Mouse (Mus musculus) liver, adult 2 months (tissue): ENCODE data around the gene Ccdc184.

Source experiments
- CTCF ChIP-seq: fragments of 200-500 bp; IDR thresholded peaks from 2 replicates; pipeline ENCODE4 v1.5.1; 2011; ENCODE audit warnings: low read depth, low read length, control low read depth
- POLR2A ChIP-seq: fragments of 200-500 bp; IDR thresholded peaks from 2 replicates; pipeline ENCODE4 v1.6.1; 2011; ENCODE audit warnings: low read length, control low read depth; ENCODE audit not compliant: insufficient read depth; ENCODE audit errors: extremely low read depth

DNA sequence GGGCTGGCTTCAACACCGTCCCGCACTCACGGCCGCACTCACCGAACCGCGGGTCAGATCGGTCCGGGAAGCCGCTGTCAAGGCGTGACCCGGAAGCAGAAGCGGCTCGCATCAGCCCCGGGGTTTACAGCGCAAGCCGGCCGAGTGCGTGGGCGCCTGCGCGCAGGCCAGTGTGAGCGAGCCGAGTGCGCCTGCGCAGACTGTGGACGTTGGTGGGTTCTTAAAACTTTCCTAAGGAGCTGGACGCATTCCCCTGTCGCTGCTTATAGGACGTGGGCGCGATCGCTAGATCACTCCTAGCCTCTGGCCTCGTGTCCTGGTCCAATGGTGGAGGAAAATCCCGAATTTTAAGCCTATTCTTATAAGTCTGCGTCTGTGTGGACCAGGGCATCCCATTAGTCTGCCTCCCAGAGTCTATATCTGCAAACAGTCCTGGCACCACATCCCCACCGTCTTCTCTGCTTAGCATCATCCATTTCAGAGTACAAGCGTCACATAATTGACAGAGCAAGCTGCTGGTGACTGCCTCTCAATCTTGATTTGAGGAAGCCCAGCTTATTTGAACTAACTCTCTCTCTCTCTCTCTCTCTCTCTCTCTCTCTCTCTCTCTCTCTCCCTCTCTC is 21.3 kb upstream of the Ccdc184 start:
- TF ChIP-seq POLR2A, result peak; percentile 66; the same call in 1 of the 2 replicates
- no peak for TF ChIP-seq CTCF
